In the genomic region with DNA sequence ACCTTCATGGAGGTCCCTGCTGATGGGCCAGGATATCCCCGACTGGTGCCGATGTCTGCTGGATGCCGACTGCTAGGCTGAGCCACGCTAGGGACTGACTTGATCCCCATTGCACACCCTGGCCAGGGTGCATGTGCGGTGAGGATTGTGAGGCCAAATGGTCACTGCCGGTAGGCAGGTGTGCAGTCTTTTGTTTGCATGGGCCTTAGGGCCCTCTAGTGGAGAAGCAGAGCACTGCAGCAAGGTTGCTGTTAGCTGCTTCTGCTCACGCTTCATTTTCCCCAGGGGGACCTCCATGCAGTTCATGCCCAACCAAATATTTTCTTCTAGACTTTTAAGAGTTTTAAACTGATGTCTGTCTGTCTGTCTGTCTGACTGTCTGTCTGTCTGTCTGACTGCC, we compare ENCODE assay signal across 8 mouse cellular contexts. TPM values are rescaled to one million over a fixed set of nuclear protein-coding genes. Genes with fewer than 3 reads are reported as not detected.
A peak's percentile ranks its signal among the peaks of the same experiment; 100 is the strongest.
DNase-seq lines count a peak whose midpoint lies in the region; ATAC-seq and TF ChIP-seq lines count a peak whose summit lies in the region.

No protein-coding gene starts in this region.

- H3K4me1 ChIP-seq in kidney, embryonic 16.5 days (ENCODE audit: insufficient read depth, low read length) = peaks cover 14% of the 10 kb centered on the region
- peaks cover 17% of the 10 kb centered on the region for H3K4me1 ChIP-seq in thymus, adult 2 months (replicated peaks; ENCODE audit: control insufficient read depth, insufficient read depth, low read length)

- WGBS in kidney, embryonic 16.5 days = 26% methylated on average over 7 of the region's 7 CpGs
- WGBS in thymus, adult 2 months = 33% methylated on average over 7 of the region's 7 CpGs

- intact Hi-C loops in heart, postnatal 14 days (cut with DNase I) = loop anchor here (2.0 to 5.0 kb wide), 2 partner anchors 46 to 122 kb away; no protein-coding TSS in a partner anchor
- intact Hi-C loops in left cerebral cortex, postnatal 25 days (cut with DNase I) = loop anchor here (5.0 to 10.0 kb wide), 2 partner anchors 121 to 508 kb away; a partner anchor contains a TSS

- no peak for TF ChIP-seq POLR2A in thymus, adult 2 months (IDR thresholded peaks at IDR 0.05; ENCODE audit: control insufficient read depth, extremely low read depth, insufficient read depth, low read length, poor library complexity)

- no peak overlapping the region for H3K4me2 ChIP-seq in kidney, embryonic 16.5 days (replicated peaks; ENCODE audit: low read depth, low read length)

- H3K9ac ChIP-seq in kidney, embryonic 16.5 days (replicated peaks; ENCODE audit: low read length) = no peak overlapping the region

- no peak overlapping the region for H3K27ac ChIP-seq in kidney, embryonic 16.5 days (ENCODE audit: low read length)
- H3K27ac ChIP-seq in thymus, adult 2 months (ENCODE audit: control insufficient read depth, insufficient read depth, low read length) = no peak overlapping the region

- peak; percentile 89 for TF ChIP-seq CTCF in thymus, adult 2 months (IDR thresholded peaks at IDR 0.05; ENCODE audit: borderline replicate concordance, control insufficient read depth, extremely low read depth, insufficient read depth, low read length, poor library complexity)

- DNase-seq in kidney, adult 18-20 months = peak; percentile 78
- DNase-seq in WW6 (ENCODE audit: low read depth, low spot score) = peak; percentile 54
- peak; percentile 83 for DNase-seq in embryo, embryonic 10 days (ENCODE audit: low spot score)
- peak; percentile 67 to 75 for DNase-seq in heart, postnatal 14 days
- DNase-seq in left cerebral cortex, postnatal 25 days (ENCODE audit: low spot score in 2 of 2) = peak; percentile 48 to 63
- DNase-seq in thymus, adult 2 months = peak; percentile 76

- H3K27me3 ChIP-seq in kidney, embryonic 16.5 days (ENCODE audit: insufficient read depth, low read length) = no peaks in the 10 kb centered on the region
- H3K27me3 ChIP-seq in thymus, adult 2 months (ENCODE audit: control insufficient read depth, insufficient read depth, low read length) = no peaks in the 10 kb centered on the region

- ATAC-seq in kidney, embryonic 16.5 days (ENCODE audit: low FRiP score, low TSS enrichment) = no peak
- ATAC-seq in monocyte, adult 5-6 weeks (replicated peaks; ENCODE audit: insufficient number of reproducible peaks, low FRiP score, low TSS enrichment, poor library complexity, severe bottlenecking) = peak; percentile 41; the same call in 1 of the 2 replicates

- H3K9me3 ChIP-seq in kidney, embryonic 16.5 days (ENCODE audit: low read length) = no peaks in the 10 kb centered on the region

- no peaks in the 10 kb centered on the region for H3K36me3 ChIP-seq in kidney, embryonic 16.5 days (ENCODE audit: insufficient read depth, low read length)
- no peaks in the 10 kb centered on the region for H3K36me3 ChIP-seq in thymus, adult 2 months (ENCODE audit: control insufficient read depth, insufficient read depth, low read length)

- no peak overlapping the region for H3K4me3 ChIP-seq in kidney, embryonic 16.5 days (ENCODE audit: low read length)
- H3K4me3 ChIP-seq in thymus, adult 2 months (ENCODE audit: control insufficient read depth, insufficient read depth, low read length) = no peak overlapping the region

RNA-seq across cellular contexts. Expression of a gene that starts 2.0 kb away (rescaled TPM):
- 6.7 and 7.2 TPM in 2 replicates for polyA plus RNA-seq in kidney, embryonic 16.5 days (2015; fragmentation: Nextera tagmentation; extraction: Ambion mirVana)
- 10 to 100 TPM; 45.1 to 46.8 TPM for total RNA-seq in heart, postnatal 14 days (2021)
- 1 to 10 TPM; 4.3 to 5.1 TPM for total RNA-seq in left cerebral cortex, postnatal 25 days (2021)
- 10.1 to 17.7 TPM (median 15.7 TPM) in 3 replicates for total RNA-seq in monocyte, adult 5-6 weeks (2017)
- 9.6 and 12.3 TPM in 2 replicates for polyA plus RNA-seq in thymus, adult 2 months (2012; rRNA removed)
